Mouse (Mus musculus) ovary, postnatal 14 days (tissue): ENCODE results near the gene Numa1.
"Not testable (repeated sequence)": the region's sequence is repeated elsewhere in the genome, so short reads cannot be mapped to it uniquely, and the experiment has no call there.

Source experiments
- DNase-seq: peaks from one replicate; pipeline ENCODE4 v3.0.0; 2022; ENCODE audit warnings: low spot score

Gene Numa1

DNA sequence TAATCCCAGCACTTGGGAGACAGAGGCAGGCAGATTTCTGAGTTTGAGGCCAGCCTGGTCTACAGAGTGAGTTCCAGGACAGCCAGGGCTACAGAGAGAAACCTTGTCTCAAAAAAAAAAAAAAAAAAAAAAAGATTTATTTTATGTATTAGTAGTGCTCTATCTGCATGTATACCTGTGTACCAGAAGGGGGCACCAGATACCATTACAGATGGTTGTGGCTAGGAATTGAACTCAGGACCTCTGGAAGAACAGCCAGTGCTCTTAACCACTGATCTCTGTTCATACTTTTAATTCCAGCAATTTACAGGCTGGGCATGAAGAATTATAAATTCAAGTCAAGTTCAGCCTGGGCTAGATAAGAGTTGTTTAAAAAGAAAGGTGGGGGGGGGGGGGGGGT, 114.6 kb downstream of the Numa1 start:
- DNase-seq, result not testable (repeated sequence)

DNA sequence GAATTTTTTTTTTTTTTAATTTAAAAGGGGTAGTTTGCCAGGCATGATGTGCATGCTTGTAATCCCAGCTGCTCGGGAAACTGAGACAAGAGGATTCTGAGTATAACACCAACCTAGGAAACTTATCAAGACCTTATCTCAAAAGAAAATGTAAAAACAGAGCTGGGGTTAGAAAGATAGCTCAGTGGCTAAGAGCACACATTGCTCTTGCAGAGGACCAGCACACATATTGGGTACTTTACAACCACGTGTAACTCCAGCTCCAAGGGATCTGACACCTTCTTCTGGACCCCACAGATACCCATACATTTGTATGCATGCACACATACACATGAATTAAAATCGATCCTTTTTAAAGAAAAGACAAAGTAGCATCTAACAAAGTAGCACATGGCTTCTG, 127.4 kb downstream of the Numa1 start:
- DNase-seq, result no peak

DNA sequence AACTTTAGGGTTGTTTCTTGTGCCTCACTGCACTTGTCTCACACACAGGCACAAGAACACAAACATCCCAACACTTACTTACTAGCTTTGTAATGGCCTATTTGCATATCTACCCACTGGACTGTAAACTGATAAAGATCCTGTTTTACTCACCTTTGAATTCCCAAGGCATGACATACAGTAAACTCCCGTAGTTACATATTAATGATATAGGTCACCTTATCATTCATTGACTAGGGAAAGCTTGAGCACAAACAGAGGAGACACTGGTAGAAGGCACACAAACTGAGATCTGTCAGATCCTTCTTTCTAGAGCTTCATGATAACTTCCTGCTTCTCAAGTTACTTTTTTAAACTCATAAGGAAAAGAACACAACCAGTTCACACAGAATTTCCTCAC, 128.3 kb downstream of the Numa1 start:
- no peak for DNase-seq

DNA sequence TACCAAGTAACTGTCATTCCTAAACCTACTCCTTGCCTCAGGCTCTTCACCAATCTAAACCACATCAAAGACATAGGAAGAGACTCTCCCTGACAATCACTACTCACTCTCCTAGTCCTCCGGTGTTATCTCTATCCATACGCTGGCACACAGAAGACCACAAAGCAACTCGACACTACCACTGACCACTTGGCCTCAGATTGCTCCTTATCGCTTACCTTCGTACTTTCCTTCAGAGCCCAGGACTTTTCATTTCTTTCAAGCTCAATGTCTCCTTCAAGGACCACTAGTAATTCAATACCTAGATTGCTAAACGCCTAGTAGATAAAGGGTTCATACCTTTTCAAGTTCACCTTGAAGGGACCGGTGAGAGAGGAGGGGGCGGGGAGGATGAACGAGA, 130.0 kb downstream of the Numa1 start:
- DNase-seq, result no peak
